Mouse (Mus musculus): ENCODE measurements around the gene Rassf1.

- TF ChIP-seq CTCF (IDR thresholded peaks at IDR 0.05; ENCODE audit: low read depth) (no peak), EP300 (optimal IDR thresholded peaks at IDR 0.05) (no peak)
These were observed 55.7 kb downstream of the Rassf1 start for GRCm38 (mm10) chr9:107607036-107607435.
